Mouse (Mus musculus) ZHBTc4 (cell line): ENCODE measurements around the gene Olfr507.
A peak's percentile ranks its signal among the peaks of the same experiment; 100 is the strongest.

ENCODE experiments used
- DNase-seq: peaks from one replicate; pipeline ENCODE4 v3.0.0-alpha.2; 2011; ENCODE audit warnings: low read depth, low spot score

Gene Olfr507

DNA sequence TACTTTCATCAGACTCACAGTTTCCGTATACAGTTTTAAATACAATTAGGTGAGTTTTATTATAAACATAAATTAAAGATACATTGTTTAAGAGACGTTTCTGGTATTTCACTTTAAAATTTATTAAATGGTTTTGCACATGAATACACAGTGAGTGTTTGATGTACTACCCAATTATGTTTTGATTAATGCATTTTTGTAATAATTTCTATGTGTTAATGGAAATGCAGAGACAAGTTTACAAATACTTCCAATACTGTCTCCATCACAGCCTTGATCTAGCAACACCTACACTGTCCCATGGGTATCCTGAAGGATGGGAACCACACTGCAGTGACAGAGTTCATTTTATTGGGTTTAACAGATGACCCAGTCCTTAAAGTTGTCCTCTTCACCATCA lies at the start of gene Olfr507:
TSS of gene Olfr507 (plus strand) at position 301 of the 400 bp plus-strand sequence.
- DNase-seq: no peak

- DNase-seq: no peak
These were observed 31.8 kb upstream of the Olfr507 start for GRCm38 (mm10) chr7:108589797-108590196.

DNA sequence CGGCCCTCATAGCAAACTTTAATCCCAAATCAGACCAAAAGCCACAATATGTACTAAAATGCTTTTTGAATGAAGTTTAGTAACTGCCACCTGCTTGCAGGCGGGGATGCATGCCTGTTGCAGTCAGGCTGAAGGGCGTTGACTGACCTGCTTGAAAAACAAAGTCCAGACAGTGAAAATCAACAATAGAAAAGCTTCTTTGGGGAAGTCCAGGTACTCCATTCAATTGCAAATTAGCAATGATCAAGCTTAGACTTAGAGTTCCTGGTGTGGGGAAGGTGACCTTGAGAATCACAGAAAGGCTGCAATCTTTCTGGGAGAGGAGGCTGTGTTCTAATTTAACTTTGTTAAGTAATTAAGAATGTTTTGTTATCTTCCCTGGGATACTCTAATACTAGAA lies 19.7 kb upstream of the Olfr507 start:
- DNase-seq: peak; percentile 76

DNA sequence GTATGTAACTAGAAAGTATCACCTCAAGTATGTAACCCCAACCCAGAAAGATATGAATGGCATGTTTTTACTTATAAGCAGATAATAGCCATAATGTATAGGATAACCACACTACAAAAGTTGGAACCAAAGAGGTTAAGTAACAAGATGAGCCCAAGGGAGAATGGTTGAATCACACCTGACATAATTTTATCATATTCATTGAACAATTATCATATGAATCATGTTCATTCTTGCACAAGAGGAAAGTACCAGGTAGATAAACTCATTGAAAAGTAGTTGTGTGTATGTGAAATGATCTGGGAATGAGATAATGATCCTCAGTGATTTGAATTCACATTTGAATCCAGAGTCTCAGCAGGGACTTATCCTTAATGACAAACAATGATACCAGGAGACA lies 11.1 kb upstream of the Olfr507 start, which contains the start of gene Olfr506:
TSS of gene Olfr506 (plus strand) at position 301 of the 400 bp plus-strand sequence.
- no peak for DNase-seq

DNA sequence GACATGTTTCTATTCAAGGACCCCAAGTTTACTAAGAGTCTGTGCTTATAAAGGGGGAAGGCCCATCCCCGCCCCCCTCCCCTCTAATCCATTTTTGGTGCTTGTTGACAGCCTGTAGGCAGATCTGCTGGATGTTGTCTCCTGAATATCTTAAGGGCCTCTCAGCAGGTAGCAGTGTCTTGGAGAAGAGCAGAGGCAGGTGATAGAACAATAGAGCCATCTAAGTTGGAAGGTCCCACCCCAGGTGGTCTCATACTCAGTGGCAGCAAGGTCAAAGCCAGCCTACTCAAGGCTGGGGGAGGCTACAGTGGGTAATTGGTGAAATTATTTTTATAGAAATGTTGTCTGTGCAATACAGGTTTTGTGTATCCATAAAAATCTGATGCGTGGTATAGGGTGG lies 7.5 kb upstream of the Olfr507 start:
- peak; percentile 75 for DNase-seq

- peak; percentile 87 for DNase-seq
These were observed 4.8 kb upstream of the Olfr507 start for GRCm38 (mm10) chr7:108616781-108617180.

DNA sequence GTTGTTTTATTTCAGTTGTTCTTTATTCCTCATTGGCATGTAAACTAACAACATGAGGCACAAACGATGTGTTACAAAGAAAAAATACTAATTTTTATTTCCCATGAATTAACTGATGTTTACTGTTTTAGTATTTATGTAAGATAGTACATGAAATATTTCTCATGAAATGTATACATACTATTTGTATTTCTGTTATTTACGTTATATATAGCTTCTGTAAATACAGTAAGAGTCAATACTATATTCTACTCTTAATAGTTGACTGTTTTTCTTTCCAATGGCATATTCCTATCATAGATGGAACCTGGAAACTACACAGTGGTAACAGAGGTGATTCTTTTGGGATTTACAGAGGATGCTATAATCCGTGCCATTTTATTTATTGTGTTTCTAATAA lies 8.1 kb downstream of the Olfr507 start, which contains the start of gene Olfr508:
TSS of gene Olfr508 (plus strand) at position 301 of the 400 bp plus-strand sequence.
- no peak for DNase-seq

GRCm38 (mm10) chr7:108651806-108652205 lies 30.2 kb downstream of the Olfr507 start, which contains the start of gene Olfr509:
TSS of gene Olfr509 (minus strand) at chr7:108651906.
- DNase-seq: no peak

DNA sequence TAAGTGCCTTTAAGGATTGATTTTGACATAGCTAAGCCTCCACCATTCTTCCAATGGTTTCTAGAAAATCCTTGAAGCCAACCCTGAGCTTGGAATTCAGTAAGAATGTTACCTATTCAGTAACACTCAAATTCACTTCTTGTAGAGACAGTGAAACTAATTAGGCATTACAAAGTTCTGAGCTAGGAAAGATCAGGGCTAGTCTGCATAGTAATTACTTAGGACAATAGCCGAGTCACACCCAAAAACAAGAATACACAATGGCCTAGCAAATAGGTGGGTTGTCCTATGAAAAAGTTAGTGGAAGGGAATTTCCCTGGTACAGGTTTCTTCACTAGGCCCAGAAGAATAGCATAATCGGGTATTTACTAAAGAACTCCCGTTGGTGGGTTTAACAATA lies 40.8 kb downstream of the Olfr507 start:
- peak; percentile 88 for DNase-seq

DNA sequence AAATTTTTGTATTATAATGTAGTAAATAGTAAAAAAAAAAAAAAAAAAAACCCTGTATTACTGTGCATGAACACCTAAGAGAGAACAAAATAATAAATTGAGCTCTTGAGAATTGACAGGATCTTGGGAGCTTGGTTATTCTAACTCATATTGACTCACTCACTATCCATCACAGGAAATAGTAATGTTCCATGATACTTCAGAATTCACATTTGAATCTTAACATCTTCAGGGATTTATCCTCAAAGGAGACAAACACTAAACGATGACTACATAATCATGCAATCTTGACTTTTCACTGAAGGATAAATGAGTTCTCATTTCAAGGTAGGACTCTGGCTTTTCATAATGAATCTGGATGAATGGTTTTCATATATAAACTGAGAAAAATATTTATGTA lies 44.5 kb downstream of the Olfr507 start, which contains the start of gene Olfr510:
TSS of gene Olfr510 (plus strand) at position 301 of the 400 bp plus-strand sequence.
- no peak for DNase-seq

DNA sequence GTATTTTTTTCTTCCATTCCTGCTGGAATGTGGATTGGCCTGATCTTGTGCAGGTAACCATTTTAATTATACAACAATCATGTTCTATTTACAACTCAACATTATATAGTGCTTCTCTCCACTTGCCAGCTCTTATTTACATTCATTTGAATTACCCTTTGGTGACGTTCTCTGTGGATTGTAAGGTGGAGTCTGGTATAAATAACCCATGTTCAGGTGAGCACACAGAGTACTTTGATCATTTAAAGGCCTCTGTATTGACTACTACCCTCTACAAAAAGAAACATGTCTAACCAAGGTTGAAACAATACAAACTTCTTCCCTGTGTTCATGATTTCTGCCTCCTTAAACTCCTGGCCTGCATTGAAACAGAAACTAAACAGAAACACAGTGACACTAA lies 49.4 kb downstream of the Olfr507 start:
- no peak for DNase-seq
